Mouse (Mus musculus) adrenal gland, postnatal 10 days (tissue): ENCODE data around the gene Adam12. TPM values are rescaled to one million over a fixed set of nuclear protein-coding genes. Genes with fewer than 3 reads are reported as not detected.

ENCODE experiments used
- DNase-seq: peaks from one replicate; pipeline ENCODE4 v3.0.0; 2021; ENCODE audit warnings: mixed read lengths
- microRNA-seq: library from miRNA; unstranded; fragments of <30 nt; microRNA quantifications from one replicate; pipeline ENCODE4 v1.2.0, GENCODE M21; 2021
- total RNA-seq, 2 experiments: library from RNA; stranded (reverse); gene quantifications; 2 replicates each; pipeline ENCODE4 v1.2.3; 2021

Gene Adam12
- total RNA-seq, 2 experiments from 2014 or later = 26.6 to 31.0 TPM

- no peak for DNase-seq
Measured at GRCm38 (mm10) chr7:133863684-133864083, 368.3 kb downstream of the Adam12 start.

DNA sequence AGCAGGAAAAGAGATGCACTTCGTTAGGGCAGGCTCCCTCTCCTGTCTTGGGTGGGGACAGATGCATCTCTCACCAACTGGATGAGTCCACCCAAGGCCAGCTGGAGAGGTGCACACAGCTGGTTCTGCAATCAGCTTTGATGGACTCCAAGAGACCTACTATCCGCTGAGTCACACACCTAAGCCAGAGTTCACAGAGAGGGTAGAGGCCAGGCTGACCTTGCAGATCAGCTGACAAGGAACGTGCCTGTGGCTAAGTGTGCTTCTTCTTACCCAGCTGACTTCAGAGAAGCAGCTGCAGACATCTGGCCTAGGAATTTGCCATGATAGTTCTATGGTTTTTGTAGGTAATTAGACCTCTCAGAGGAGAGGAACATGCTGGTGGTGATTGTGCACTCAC is 368.8 kb downstream of the Adam12 start:
- DNase-seq = peak; percentile 11

DNA sequence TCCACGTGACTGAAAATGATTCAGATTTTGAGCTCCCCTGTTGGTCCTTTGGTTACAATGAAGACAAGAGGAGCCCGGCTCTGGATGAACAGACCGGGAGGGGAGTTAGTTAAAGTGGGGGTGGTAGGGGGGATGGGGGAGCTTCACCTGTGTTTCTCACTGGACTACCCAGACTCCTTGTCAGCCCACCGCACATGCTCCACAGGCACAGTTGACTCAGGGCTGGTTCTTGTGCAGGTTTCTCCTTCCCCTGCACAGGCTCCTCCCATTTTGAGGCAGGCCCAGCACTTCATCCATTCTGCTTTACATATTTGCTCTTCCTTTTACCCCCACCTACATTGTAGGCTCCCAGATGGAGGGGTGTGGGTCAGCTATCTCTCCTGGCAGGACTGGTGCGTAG is 369.2 kb downstream of the Adam12 start:
- no peak for DNase-seq

DNA sequence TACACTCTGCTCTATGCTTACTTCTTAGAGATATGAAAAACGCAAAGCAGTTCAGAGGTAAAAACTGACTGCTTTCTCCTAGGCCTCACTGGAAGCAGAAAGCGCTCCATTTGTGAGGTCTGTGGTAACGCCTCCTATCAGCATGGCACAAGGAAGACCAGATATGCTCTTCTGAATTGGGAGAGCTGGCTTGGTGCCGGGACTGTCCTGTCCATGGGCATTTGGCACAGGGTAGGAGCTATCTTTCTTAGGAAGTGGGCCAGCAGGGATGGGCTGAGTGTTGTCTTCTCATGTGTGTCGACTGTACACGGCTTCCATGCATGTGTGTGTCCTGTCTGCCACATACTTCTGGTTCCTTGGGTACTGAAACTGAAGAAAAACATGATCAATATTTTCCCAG is 369.7 kb downstream of the Adam12 start:
- no peak for DNase-seq

DNA sequence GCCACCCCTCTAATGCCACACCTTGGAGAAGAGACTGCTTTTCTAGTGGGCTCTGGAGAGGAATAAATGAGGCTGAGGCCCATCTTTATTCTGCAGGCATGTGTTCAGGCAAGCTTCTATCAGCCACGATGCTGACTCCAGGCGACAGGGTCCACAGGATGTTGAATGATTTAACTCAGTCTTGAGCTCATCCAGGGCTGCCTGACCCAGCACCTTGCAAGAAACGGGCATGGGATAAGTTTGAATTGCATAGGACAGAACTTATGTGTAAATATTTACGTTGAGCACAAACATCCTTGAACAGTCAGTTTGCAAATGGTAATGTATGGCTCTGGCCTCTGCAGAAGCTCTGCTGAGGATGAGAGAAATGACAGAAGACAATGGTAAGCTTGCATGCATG is 372.4 kb downstream of the Adam12 start:
- DNase-seq = no peak

GRCm38 (mm10) chr7:133858506-133858905 is 373.4 kb downstream of the Adam12 start:
- no peak for DNase-seq

GRCm38 (mm10) chr7:133856278-133856677 is 375.7 kb downstream of the Adam12 start:
- peak; percentile 82 for DNase-seq

- no peak for DNase-seq
Measured at GRCm38 (mm10) chr7:133850735-133851134, 381.2 kb downstream of the Adam12 start.

DNA sequence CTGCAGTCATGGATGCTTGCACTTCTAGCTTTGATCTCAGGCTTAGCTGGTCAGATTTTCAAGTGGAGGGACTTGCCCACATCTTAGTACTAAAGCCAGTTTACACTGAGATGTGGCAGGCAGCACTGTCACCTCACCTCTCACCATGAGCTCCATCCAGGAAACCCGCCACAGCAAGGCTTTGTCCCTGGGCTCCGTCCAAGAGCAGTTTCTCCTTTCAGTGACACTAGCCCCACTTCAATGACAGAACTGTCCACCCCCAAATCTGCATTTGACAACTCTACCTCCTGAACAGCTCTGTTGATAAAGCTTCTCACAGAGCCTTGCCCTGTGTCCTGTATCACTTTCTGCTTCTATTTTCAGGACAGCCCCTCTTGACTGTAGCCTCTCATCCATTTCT is 383.8 kb downstream of the Adam12 start:
- no peak for DNase-seq

DNA sequence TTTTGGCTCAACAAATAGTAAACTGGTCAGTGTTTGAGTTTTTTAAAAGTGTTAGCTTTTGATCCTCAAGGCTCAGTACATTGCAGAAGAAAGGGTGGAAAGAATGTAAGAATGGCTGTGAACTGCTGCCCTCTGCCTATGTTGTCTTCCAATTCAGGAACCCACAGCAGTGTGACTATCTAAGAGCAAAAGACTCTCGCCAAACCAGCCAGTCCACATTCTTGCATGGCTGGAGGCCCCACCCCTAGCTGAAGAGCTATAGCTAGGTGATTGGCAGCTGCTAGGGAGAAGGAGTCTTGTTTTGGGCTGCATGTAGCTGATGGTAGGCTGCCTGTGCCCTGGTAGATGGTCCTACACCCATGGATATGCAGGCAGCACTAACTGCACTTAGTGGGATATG is 384.8 kb downstream of the Adam12 start:
- no peak for DNase-seq

DNA sequence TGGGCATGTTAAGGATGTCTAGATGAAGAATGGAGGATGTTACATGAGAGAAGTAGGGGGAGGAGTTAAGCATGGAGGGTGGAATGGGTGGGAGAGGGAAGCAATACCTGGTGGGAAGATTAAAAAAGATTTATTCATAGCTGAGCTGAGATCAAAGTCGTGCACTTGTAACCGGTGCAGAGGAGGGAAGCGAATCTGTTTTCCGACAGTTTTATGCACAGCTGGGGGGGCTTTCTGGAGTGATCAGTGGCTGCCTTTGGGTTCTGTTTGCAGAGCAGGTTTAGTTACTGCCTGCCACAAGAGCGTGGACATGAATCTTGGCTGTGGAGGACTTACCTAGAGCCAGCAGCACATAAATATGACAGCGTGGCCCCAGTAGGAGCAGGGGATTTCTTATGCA is 389.9 kb downstream of the Adam12 start:
- no peak for DNase-seq

DNA sequence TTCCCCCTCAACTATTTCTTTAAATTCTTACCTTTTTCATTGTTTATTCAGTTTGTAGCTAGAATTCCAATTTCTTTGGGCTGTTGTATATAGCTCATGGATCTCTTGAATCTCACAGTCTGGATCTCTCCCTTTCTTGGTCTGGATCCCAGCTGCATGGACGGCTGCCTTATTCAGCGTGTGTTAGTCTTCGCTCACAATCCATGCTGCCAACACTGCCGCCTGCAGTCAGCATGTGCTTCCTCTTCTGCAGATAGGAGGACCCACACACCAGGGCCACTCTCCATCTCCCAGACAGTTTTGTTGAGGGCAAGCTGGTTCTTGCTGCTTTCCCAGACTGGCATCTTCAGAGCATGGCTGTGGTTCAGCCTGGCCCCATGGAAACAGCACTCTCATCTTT is 392.4 kb downstream of the Adam12 start:
- no peak for DNase-seq

Small RNA genes within 50 kb of the gene (microRNA-seq; reads per million reads assigned to microRNA genes)
- not detected for gene Gm23631

Other genes with a start within 250 kb of the Adam12 start
- gene D7Ertd443e, start 153.5 kb upstream of the Adam12 start, total RNA-seq = 1 to 10 TPM; 3.6 to 3.8 TPM